Mouse (Mus musculus): Measurements from ENCODE around the gene Prune2. TPM values are rescaled to one million over a fixed set of nuclear protein-coding genes. Genes with fewer than 3 reads are reported as not detected.

Prune2 gene
- polyA plus RNA-seq, 1 experiment from 2014 or later, result 1.2 TPM

DNA sequence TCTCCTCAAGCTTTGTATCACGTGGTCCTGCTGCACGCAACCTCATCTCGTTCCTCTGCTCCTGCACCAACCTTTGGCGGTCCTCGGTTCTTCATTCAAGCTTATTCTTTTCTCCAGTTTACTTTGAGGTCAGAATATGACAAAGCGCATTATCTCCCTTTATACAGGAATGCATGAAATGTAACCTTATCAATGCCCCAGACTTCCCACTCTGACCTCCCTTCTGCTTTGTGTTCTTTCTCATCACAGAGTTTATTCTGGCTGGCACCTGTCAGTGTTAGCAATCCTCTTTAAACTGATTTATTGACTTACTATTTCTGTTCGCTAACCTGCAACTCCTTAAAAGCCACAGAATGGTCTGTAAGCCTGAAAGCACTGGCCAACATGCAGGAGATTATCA lies 113.1 kb downstream of the Prune2 start:
- DNase-seq (ENCODE audit: low spot score), result no peak
- Histone ChIP-seq H3K27me3 (ENCODE audit: control insufficient read depth, insufficient read depth, low read length) (no peaks in the 10 kb centered on the region), H3K4me2 (ENCODE audit: low read depth, low read length, severe bottlenecking) (no peak overlapping the region), H3K4me3 (ENCODE audit: low read depth, low read length) (no peak overlapping the region), H3K9me3 (ENCODE audit: control insufficient read depth, low read length) (no peaks in the 10 kb centered on the region), H3K36me3 (ENCODE audit: control insufficient read depth, insufficient read depth, low read length) (no peaks in the 10 kb centered on the region), H3K27ac (ENCODE audit: low read depth, low read length) (no peak overlapping the region), H3K9ac (ENCODE audit: low read length) (no peak overlapping the region), H3K4me1 (replicated peaks; ENCODE audit: control insufficient read depth, insufficient read depth, low read length) (no peaks in the 10 kb centered on the region)
- ATAC-seq (replicated peaks; ENCODE audit: low FRiP score), result no peak
- 94% methylated on average over 7 of the region's 7 CpGs for WGBS

DNA sequence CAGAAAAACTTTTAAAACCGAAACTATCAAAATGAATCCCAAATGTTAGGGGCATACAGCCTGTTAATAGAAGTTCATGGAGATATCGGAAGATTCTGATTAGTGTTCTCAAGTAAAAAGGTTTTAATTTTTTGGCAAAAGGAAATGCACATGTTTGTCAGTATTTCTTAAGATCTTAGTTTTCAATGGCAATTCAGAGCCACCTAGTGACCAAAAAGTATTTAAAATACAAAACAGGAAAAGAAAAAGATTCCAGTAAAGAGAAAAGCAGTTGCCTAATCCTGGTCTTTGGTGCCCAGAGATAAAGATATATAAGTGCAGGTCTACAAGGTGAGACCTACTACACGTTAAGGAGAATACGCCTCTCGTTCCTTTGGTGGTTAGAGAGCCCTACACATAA lies 115.3 kb downstream of the Prune2 start:
- no peaks in the 10 kb centered on the region for H3K4me1 ChIP-seq (replicated peaks; ENCODE audit: control insufficient read depth, insufficient read depth, low read length)
- no peak overlapping the region for H3K27ac ChIP-seq (ENCODE audit: low read depth, low read length)
- no peaks in the 10 kb centered on the region for H3K9me3 ChIP-seq (ENCODE audit: control insufficient read depth, low read length)
- H3K36me3 ChIP-seq (ENCODE audit: control insufficient read depth, insufficient read depth, low read length), result no peaks in the 10 kb centered on the region
- DNase-seq (ENCODE audit: low spot score), result no peak
- no peak overlapping the region for H3K4me3 ChIP-seq (ENCODE audit: low read depth, low read length)
- WGBS, result 90% methylated on average over 5 of the region's 5 CpGs
- no peak for ATAC-seq (replicated peaks; ENCODE audit: low FRiP score)
- H3K4me2 ChIP-seq (ENCODE audit: low read depth, low read length, severe bottlenecking), result no peak overlapping the region
- H3K27me3 ChIP-seq (ENCODE audit: control insufficient read depth, insufficient read depth, low read length), result no peaks in the 10 kb centered on the region
- H3K9ac ChIP-seq (ENCODE audit: low read length), result no peak overlapping the region

DNA sequence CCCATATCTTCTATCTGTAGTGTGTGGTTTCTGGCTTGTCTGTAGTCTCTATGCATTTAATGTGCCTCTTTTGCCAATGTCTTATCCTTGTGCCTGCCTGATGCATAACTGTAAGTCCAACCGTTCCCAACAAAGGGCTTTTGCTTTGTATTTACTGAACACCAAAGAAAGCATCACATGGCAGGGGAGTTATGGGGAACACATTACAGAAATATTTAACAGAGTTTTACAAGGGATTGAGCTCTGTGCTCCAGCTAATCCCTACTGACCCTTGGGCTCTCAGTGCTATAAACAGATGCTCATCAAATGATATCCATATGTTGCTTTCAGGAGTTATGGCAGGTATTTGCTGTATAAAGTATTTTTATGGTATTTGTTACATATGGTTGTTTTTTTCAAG lies 116.3 kb downstream of the Prune2 start:
- Histone ChIP-seq H3K9ac (ENCODE audit: low read length) (no peak overlapping the region), H3K4me3 (ENCODE audit: low read depth, low read length) (no peak overlapping the region), H3K36me3 (ENCODE audit: control insufficient read depth, insufficient read depth, low read length) (no peaks in the 10 kb centered on the region), H3K4me1 (replicated peaks; ENCODE audit: control insufficient read depth, insufficient read depth, low read length) (no peaks in the 10 kb centered on the region), H3K27ac (ENCODE audit: low read depth, low read length) (no peak overlapping the region), H3K9me3 (ENCODE audit: control insufficient read depth, low read length) (no peaks in the 10 kb centered on the region), H3K27me3 (ENCODE audit: control insufficient read depth, insufficient read depth, low read length) (no peaks in the 10 kb centered on the region), H3K4me2 (ENCODE audit: low read depth, low read length, severe bottlenecking) (no peak overlapping the region)
- WGBS, result 97% methylated on average over 1 of the region's 1 CpGs
- DNase-seq (ENCODE audit: low spot score) (no peak), ATAC-seq (replicated peaks; ENCODE audit: low FRiP score) (no peak)

DNA sequence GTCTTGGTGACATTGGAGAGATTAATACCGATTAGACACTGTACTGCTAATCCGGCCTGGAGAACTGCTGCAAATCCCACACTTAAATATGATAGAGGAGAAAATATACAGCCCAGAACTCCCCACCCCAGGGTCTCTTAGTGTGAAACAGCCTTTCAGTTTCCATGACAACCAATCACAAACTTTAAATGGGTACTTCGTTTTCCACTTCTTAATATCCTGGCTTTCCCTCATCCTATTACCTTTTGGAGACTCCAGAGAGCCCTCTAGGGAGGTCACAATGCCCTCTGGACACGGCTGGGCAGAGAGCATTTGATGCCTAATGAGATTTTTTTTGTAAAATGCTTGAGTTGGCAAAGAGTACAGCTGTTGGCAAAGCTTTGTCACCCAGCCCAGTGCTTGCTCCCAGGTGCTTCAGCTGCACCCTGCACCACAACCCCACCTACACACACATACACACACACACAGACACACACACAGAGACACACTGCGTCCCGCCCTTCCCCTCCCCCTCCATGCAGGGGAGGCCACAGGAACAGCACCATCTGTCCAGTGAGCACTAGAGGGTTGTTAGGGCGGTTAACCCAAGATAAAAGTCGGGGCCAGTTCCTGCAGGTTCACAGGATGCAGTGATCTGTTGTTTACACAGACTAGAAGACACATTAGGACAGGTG lies 122.9 kb downstream of the Prune2 start:
- Histone ChIP-seq H3K4me2 (ENCODE audit: low read depth, low read length, severe bottlenecking) (no peak overlapping the region), H3K9me3 (ENCODE audit: control insufficient read depth, low read length) (no peaks in the 10 kb centered on the region), H3K9ac (ENCODE audit: low read length) (no peak overlapping the region), H3K36me3 (ENCODE audit: control insufficient read depth, insufficient read depth, low read length) (no peaks in the 10 kb centered on the region), H3K4me1 (replicated peaks; ENCODE audit: control insufficient read depth, insufficient read depth, low read length) (0 out of 2 replicates have a peak, but pooled peaks cover 2% of the 10 kb centered on the region), H3K4me3 (ENCODE audit: low read depth, low read length) (no peak overlapping the region), H3K27ac (ENCODE audit: low read depth, low read length) (no peak overlapping the region), H3K27me3 (ENCODE audit: control insufficient read depth, insufficient read depth, low read length) (no peaks in the 10 kb centered on the region)
- ATAC-seq (replicated peaks; ENCODE audit: low FRiP score), result peak; percentile 39; the same call in 1 of the 2 replicates
- DNase-seq (ENCODE audit: low spot score), result no peak
- WGBS, result 60% methylated on average over 8 of the region's 8 CpGs

DNA sequence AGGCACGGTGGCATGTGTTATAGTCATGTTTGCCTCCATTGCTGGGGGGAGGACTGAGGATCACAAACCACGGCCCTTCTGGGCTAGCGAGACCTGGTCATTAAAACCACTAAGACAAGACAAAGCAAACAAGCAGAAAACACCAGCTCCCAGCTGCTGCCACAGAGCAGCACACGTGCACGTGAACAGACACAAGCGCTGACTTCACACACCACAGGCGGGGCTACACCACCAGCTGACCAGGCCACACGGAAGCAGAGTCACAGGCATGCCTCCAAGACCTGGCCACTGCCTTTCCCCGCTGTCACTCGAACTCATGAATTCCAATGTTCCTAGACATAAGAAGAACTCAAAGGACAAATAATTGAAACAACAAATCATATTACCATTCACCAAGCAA lies 125.5 kb downstream of the Prune2 start:
- H3K4me2 ChIP-seq (ENCODE audit: low read depth, low read length, severe bottlenecking), result no peak overlapping the region
- no peak overlapping the region for H3K4me3 ChIP-seq (ENCODE audit: low read depth, low read length)
- no peak for ATAC-seq (replicated peaks; ENCODE audit: low FRiP score)
- H3K4me1 ChIP-seq (replicated peaks; ENCODE audit: control insufficient read depth, insufficient read depth, low read length), result 0 out of 2 replicates have a peak, but pooled peaks cover 2% of the 10 kb centered on the region
- no peaks in the 10 kb centered on the region for H3K36me3 ChIP-seq (ENCODE audit: control insufficient read depth, insufficient read depth, low read length)
- no peak overlapping the region for H3K27ac ChIP-seq (ENCODE audit: low read depth, low read length)
- no peaks in the 10 kb centered on the region for H3K27me3 ChIP-seq (ENCODE audit: control insufficient read depth, insufficient read depth, low read length)
- 85% methylated on average over 10 of the region's 10 CpGs for WGBS
- no peaks in the 10 kb centered on the region for H3K9me3 ChIP-seq (ENCODE audit: control insufficient read depth, low read length)
- no peak for DNase-seq (ENCODE audit: low spot score)
- H3K9ac ChIP-seq (ENCODE audit: low read length), result no peak overlapping the region

DNA sequence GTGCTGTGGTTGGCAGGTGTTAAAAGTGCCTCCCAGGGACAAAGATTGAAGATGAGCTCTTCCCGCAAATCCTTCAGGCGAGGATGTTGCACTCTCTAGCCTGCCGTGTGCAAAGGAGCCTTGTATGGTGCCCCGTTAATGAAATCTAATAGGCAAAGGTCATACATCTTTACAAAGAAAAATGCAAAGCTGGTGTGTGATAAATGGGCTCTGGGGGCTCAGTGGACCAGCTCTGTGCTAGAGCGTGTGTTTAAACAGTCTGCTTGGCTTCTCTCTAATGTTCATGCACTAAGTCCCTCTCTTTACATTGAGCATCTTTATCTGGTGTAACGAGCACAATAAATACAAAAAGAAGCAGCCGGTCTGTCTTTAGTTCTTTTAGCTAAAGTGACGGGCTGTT lies 138.1 kb downstream of the Prune2 start:
- Histone ChIP-seq H3K9me3 (ENCODE audit: control insufficient read depth, low read length) (no peaks in the 10 kb centered on the region), H3K9ac (ENCODE audit: low read length) (no peak overlapping the region), H3K4me1 (replicated peaks; ENCODE audit: control insufficient read depth, insufficient read depth, low read length) (no peaks in the 10 kb centered on the region), H3K27me3 (ENCODE audit: control insufficient read depth, insufficient read depth, low read length) (no peaks in the 10 kb centered on the region), H3K36me3 (ENCODE audit: control insufficient read depth, insufficient read depth, low read length) (no peaks in the 10 kb centered on the region), H3K4me2 (ENCODE audit: low read depth, low read length, severe bottlenecking) (no peak overlapping the region), H3K4me3 (ENCODE audit: low read depth, low read length) (no peak overlapping the region), H3K27ac (ENCODE audit: low read depth, low read length) (no peak overlapping the region)
- DNase-seq (ENCODE audit: low spot score) (no peak), ATAC-seq (replicated peaks; ENCODE audit: low FRiP score) (no peak)
- WGBS, result 34% methylated on average over 8 of the region's 8 CpGs

DNA sequence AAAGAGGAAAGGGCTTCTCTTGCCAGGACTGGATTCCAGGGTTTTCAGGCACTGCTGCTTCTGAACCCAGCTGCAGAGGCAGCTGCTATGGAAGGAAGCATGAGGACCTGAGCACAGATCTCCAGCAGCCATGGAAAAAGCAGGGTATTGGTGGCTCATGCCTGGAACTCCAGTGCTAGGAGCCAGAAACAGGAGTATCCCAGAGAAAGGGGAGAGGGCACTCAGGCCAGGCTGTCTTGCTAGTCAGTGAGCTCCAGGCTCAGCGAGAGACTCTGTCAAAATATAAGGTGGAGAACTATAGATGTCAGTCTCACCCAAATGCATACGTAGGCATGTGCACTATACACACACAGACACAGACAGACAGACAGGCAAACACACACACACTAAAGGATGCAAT lies 140.4 kb downstream of the Prune2 start:
- no peak overlapping the region for H3K9ac ChIP-seq (ENCODE audit: low read length)
- no peak for DNase-seq (ENCODE audit: low spot score)
- H3K36me3 ChIP-seq (ENCODE audit: control insufficient read depth, insufficient read depth, low read length), result no peaks in the 10 kb centered on the region
- no peaks in the 10 kb centered on the region for H3K9me3 ChIP-seq (ENCODE audit: control insufficient read depth, low read length)
- ATAC-seq (replicated peaks; ENCODE audit: low FRiP score), result no peak
- no peaks in the 10 kb centered on the region for H3K4me1 ChIP-seq (replicated peaks; ENCODE audit: control insufficient read depth, insufficient read depth, low read length)
- 96% methylated on average over 2 of the region's 2 CpGs for WGBS
- no peaks in the 10 kb centered on the region for H3K27me3 ChIP-seq (ENCODE audit: control insufficient read depth, insufficient read depth, low read length)
- H3K4me2 ChIP-seq (ENCODE audit: low read depth, low read length, severe bottlenecking), result no peak overlapping the region
- no peak overlapping the region for H3K4me3 ChIP-seq (ENCODE audit: low read depth, low read length)
- H3K27ac ChIP-seq (ENCODE audit: low read depth, low read length), result no peak overlapping the region

DNA sequence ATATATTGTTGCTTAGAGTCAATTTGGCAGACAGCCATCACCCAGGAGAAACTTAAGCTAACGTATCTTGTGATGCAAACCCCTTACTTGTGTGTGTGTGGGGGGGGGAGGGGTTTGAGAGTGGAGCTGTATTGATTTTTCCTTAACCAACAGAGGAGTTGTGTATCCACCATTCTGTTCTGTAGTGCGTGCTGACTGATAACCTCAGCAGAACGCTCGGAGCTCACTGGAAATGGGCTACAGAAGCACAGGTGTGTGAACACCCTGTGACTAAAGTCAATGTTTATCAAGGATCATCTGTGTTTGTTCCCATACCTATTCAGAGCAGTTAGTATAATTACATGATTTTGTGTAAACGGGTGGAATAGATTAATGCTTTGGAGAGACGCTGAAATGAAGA lies 141.3 kb downstream of the Prune2 start:
- 83% methylated on average over 6 of the region's 6 CpGs for WGBS
- no peak for ATAC-seq (replicated peaks; ENCODE audit: low FRiP score)

DNA sequence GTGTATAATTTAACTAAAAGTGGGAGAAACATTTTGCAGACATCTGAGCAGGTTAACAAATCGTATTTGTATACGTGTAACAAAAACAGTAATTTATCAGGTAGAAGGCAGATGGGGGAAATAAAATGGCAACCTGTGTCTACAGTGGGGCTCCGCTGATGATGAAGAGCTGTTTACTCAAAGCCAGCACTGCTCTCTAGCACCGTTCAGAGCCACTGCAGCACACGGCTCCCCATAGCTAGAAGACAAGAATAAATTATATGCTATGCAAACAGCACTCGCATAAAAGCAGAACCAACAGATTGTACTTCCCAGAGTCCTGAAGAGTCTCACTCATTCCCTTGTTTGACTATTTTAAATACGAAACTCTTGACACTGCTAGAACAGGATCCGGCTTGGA lies 152.9 kb downstream of the Prune2 start:
- H3K27ac ChIP-seq (ENCODE audit: low read depth, low read length), result no peak overlapping the region
- H3K4me2 ChIP-seq (ENCODE audit: low read depth, low read length, severe bottlenecking), result no peak overlapping the region
- no peaks in the 10 kb centered on the region for H3K27me3 ChIP-seq (ENCODE audit: control insufficient read depth, insufficient read depth, low read length)
- H3K4me3 ChIP-seq (ENCODE audit: low read depth, low read length), result no peak overlapping the region
- DNase-seq (ENCODE audit: low spot score), result no peak
- ATAC-seq (replicated peaks; ENCODE audit: low FRiP score), result no peak
- H3K9me3 ChIP-seq (ENCODE audit: control insufficient read depth, low read length), result no peaks in the 10 kb centered on the region
- no peaks in the 10 kb centered on the region for H3K36me3 ChIP-seq (ENCODE audit: control insufficient read depth, insufficient read depth, low read length)
- H3K9ac ChIP-seq (ENCODE audit: low read length), result no peak overlapping the region
- no peaks in the 10 kb centered on the region for H3K4me1 ChIP-seq (replicated peaks; ENCODE audit: control insufficient read depth, insufficient read depth, low read length)
- 86% methylated on average over 8 of the region's 8 CpGs for WGBS

More for the DNA sequence above, 141.3 kb downstream of the Prune2 start:
- H3K36me3 ChIP-seq (ENCODE audit: control insufficient read depth, insufficient read depth, low read length), result no peaks in the 10 kb centered on the region
- no peak overlapping the region for H3K4me3 ChIP-seq (ENCODE audit: low read depth, low read length)
- no peak for DNase-seq (ENCODE audit: low spot score)
- no peaks in the 10 kb centered on the region for H3K4me1 ChIP-seq (replicated peaks; ENCODE audit: control insufficient read depth, insufficient read depth, low read length)
- H3K4me2 ChIP-seq (ENCODE audit: low read depth, low read length, severe bottlenecking), result no peak overlapping the region
- no peaks in the 10 kb centered on the region for H3K9me3 ChIP-seq (ENCODE audit: control insufficient read depth, low read length)
- H3K27me3 ChIP-seq (ENCODE audit: control insufficient read depth, insufficient read depth, low read length), result no peaks in the 10 kb centered on the region
- no peak overlapping the region for H3K9ac ChIP-seq (ENCODE audit: low read length)
- H3K27ac ChIP-seq (ENCODE audit: low read depth, low read length), result no peak overlapping the region
